Mouse (Mus musculus): ENCODE measurements around the gene Sprr2a3. TPM values are rescaled to one million over a fixed set of nuclear protein-coding genes. Genes with fewer than 3 reads are reported as not detected.

Gene Sprr2a3
- total RNA-seq (2023): not detected in 4 replicates

GRCm38 (mm10) chr3:92285101-92285500 lies at the start of gene Sprr2a3:
Sprr2a3 (plus strand) TSS chr3:92285417.

DNA sequence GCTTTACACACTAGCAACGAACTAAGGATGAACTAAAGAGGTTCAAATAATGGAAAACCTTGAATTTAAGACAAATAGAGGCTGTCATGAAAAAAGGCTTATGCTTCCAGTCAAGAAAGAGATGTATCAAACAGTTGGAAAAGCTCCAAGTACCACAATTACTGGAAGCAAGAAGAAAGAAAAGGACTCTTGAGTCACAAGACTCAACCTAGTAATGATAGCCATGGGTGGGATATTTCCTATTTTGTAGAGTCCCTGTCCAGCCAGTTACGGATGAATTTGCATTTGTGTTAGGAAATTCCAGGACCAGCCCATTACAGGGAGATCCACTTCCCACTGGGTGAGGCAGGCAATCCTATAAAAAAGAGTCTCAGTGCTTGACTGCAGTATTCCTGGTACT lies 31.1 kb downstream of the Sprr2a3 start, which contains the start of gene Sprr2b:
Gene Sprr2b, plus strand, starts transcription at position 301 of the 400 bp plus-strand sequence.

DNA sequence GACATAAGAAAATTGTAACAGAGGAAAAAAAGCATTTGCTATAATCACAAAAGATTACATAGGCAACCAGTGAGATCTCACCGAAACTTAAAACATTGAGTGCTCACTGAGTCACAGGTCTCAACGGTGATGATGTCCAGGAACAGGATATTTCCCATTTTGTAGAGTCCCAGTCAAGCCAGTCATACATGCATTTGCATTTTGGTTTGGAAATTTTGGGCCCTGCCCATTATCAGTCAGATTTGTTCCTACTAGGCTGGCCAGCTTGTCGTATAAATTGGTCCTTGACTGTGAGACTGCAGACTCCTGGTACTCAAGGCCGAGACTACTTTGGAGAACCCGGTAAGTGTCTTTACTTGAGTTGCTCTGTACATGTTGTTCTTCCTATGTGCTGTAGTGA lies 53.6 kb downstream of the Sprr2a3 start, which contains the start of gene Sprr2d:
Gene Sprr2d, plus strand, starts transcription at position 301 of the 400 bp plus-strand sequence.

Other genes starting within 250 kb of the Sprr2a3 start
- not detected in 4 replicates for gene Lor, start 202.3 kb upstream of the Sprr2a3 start, total RNA-seq (2023)
- not detected in 4 replicates for gene Prr9, start 161.5 kb upstream of the Sprr2a3 start, total RNA-seq (2023)
- not detected in 4 replicates for gene Lelp1, start 142.7 kb upstream of the Sprr2a3 start, total RNA-seq (2023)
- gene Sprr2a1, start 69.6 kb upstream of the Sprr2a3 start, total RNA-seq (2023): not detected in 4 replicates
- gene Sprr2a2, start 69.5 kb upstream of the Sprr2a3 start, total RNA-seq (2023): not detected in 4 replicates
- gene Sprr2b, start 31.2 kb downstream of the Sprr2a3 start, total RNA-seq (2023): not detected in 4 replicates
- gene Sprr2d, start 53.7 kb downstream of the Sprr2a3 start, total RNA-seq (2023): not detected in 4 replicates
- gene Sprr2e, start 66.7 kb downstream of the Sprr2a3 start, total RNA-seq (2023): not detected in 4 replicates
- gene Sprr2f, start 79.8 kb downstream of the Sprr2a3 start, total RNA-seq (2023): not detected in 4 replicates
- not detected in 4 replicates for gene Sprr2h, start 100.3 kb downstream of the Sprr2a3 start, total RNA-seq (2023)
- gene Sprr2i, start 122.6 kb downstream of the Sprr2a3 start, total RNA-seq (2023): not detected in 4 replicates
- gene Sprr2j-ps, start 132.7 kb downstream of the Sprr2a3 start, total RNA-seq (2023): not detected in 4 replicates
- 1.0 to 3.2 TPM in 2 of 4 replicates, not detected in the others for gene Gm9774, start 144.0 kb downstream of the Sprr2a3 start, total RNA-seq (2023)
- not detected in 4 replicates for gene Sprr2k, start 147.2 kb downstream of the Sprr2a3 start, total RNA-seq (2023)
- gene Sprr1b, start 153.4 kb downstream of the Sprr2a3 start, total RNA-seq (2023): not detected in 4 replicates
- gene Sprr3, start 173.3 kb downstream of the Sprr2a3 start, total RNA-seq (2023): not detected in 4 replicates
- not detected in 4 replicates for gene Sprr1a, start 200.5 kb downstream of the Sprr2a3 start, total RNA-seq (2023)
- not detected in 4 replicates for gene Sprr4, start 215.1 kb downstream of the Sprr2a3 start, total RNA-seq (2023)
- gene 2310046K23Rik, start 249.1 kb downstream of the Sprr2a3 start, total RNA-seq (2023): not detected in 4 replicates

Measured in B cell, adult 62 days (primary cell).